Mouse (Mus musculus) mature B cell (primary cell): ENCODE results near the gene Rtn2.

Experiments used
- in situ Hi-C: fragments of 300-500 bp; cut with MboI; formaldehyde crosslinking; loops from 2 replicates; pipeline ENCODE4 v1.14.3; 2019

Gene Rtn2

DNA sequence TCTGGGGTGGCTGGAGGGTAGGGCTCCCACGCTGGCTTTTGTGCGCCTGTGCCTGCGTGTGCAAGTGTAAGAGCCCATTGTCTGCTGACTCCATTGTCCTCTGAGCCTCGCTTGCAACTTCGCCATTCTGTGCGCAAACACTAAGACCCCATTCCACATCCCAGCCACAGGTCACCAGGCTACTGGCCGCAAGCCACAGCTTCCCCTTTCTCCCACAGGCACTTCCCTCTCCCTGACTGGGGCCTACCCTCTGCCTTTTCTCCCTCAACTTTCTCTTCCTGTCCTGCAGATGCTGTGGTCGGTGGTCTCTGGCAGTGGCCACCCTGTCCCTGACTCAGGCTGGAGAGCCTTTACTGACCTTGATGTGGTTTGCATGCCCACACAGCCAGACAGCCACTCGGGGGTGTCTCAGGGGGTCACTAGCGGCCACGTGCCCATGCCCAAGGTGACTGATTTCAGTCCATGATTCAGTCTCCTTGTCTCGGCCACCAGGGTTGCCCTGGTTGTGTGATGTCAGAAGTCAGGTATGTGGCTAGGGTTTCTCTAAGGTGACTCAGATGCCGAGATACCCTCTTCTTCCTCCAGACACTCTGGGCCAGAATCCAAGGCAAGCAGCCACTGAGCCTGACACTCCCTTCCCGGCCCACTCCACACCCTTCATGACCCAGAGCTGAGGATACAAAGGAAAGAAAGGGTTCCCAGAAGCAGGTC lies 34.2 kb downstream of the Rtn2 start:
- in situ Hi-C loops, result no loop called here

GRCm38 (mm10) chr7:19318201-19318600 lies 35.8 kb downstream of the Rtn2 start:
- in situ Hi-C loops, result no loop called here

DNA sequence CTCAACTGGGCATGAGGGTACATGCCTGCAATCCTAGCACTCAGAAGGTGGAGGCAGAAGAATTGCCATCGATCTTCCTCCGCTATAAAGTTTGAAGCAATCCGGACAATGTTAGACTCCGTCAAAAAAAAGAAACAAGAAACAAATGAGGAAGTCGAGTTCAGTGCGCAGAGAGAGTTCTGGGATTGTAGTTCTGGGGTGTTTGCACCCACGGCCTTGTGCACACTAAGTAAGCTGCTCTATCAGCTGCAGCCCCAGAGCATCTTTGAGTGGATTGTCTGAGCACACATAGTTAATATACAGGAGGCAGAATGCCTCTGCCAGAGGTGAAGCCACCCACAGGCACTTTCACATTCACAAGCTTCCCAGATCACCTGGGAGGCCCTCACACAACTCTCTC lies 36.3 kb downstream of the Rtn2 start:
- in situ Hi-C loops, result no loop called here

DNA sequence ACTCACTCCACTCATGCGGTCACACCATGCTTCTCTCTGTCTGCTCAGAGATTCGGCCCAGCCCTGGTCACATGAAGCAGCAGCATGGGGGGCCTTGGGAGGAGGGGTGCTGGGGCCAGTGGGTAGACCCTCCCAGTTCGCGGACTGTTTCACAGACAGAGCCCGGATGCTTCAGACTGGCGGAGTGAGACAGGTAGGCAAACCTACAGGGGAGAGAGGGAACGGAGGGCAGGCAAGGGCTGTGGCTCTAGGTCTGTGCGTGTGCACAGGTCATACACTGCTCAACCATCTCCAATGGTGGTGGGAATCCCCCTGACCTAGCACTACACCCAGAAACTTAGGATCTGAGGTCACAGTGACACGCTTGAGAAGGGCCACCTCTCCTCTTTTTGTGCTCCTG lies 37.0 kb downstream of the Rtn2 start:
- in situ Hi-C loops, result no loop called here

DNA sequence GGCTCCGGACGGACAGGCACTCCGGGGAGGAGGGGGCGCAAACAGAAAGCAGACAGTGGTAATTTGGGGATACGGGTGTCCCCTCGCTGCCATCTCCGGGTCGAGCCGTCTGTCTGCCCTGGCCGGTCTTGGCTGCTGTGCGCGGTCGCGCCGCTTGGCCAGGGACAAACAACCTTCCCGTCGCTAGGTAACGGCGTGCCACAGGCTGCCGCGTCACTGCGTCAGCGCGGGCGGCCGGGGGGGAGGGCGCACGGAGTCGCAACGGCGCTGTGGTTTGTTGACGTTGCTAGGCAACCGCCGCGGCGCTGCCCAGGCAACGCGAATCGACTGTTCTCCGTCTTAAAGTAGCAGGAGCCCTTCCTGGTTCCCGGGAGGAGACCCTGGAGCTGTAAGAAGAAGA lies 37.5 kb downstream of the Rtn2 start:
- in situ Hi-C loops, result no loop called here

DNA sequence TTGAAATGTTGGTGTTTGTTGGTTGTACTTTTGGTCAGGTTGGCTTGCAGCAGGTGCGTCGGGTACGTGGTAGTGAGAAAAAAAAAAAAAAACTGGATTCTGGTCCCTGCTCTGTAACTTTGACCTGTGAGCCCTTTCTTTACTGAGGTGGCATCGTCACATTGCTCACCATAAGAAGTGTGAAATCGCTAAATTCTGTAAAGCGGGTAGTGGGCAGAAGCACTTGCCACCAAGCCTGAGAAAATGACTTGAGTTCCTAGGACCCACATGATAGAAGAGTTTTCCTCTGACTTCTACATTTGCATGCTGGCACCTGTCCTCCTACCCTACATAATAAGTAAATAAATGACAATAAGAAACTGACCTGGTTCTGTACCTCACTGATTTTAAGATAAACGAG lies 38.2 kb downstream of the Rtn2 start:
- in situ Hi-C loops, result no loop called here

GRCm38 (mm10) chr7:19321464-19321863 lies 39.0 kb downstream of the Rtn2 start:
- in situ Hi-C loops, result no loop called here

GRCm38 (mm10) chr7:19322489-19322888 lies 40.1 kb downstream of the Rtn2 start:
- in situ Hi-C loops, result no loop called here

GRCm38 (mm10) chr7:19324221-19324620 lies 41.8 kb downstream of the Rtn2 start:
- in situ Hi-C loops, result no loop called here

GRCm38 (mm10) chr7:19325262-19326199 lies 43.1 kb downstream of the Rtn2 start:
- in situ Hi-C loops, result no loop called here

- in situ Hi-C loops, result no loop called here
These were observed 43.9 kb downstream of the Rtn2 start for GRCm38 (mm10) chr7:19326359-19326758.

DNA sequence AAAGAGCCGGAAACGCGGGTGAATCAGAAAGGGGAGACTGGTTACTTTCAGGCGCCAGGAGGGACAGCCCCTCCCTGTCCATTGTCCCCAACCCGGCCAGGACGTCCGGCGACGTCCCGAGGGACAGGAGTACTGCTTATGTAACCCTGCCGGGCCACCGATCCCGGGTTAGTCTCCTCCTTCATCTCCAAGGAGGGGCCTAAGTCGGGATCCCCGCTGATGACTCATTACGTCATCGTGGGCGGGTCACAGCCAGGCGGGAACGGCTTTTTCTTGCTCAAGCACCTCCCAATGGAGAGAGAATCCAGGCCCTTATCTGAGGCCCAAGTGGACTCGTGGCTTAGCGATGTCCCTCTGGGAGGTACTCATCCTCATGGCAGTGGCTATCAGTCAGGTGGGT lies 44.7 kb downstream of the Rtn2 start:
- in situ Hi-C loops, result no loop called here

DNA sequence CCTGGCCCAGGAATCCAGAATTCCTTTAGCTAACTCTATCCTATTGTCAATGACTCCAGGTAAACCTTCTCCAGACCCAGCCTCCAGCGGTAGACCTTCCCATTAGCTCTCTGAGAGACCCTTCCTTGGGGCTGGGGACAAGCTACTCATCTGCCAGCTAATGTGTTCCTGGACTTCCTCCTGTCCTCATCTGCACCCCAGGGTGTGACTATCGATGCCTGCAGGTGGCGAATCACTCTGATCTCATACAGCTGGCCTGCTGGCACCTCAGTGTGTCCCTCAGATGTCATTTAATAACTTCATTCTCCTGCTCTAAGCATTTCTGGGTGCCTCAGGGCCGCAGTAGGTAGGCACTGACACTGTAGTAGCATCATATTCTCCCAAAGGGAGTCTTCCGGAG lies 45.4 kb downstream of the Rtn2 start:
- in situ Hi-C loops, result no loop called here

DNA sequence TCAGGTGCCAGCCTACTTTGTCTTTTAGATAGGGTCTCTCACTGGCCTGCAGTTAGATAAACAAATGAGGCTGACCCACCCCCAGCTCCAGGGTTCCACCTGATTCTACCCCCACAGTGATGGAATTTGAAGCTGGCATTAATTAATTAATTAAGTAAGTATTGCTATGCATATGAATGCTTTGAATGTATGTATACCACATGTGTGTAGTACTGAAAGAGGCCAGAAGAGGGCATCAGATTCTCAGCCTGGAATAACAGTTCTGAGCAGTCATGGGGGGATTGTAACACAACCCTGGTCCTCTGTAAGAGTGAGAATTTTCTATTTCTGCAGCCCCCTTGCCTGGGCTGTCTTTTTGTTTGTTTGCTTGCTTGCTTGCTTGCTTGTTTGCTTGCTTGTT lies 46.0 kb downstream of the Rtn2 start:
- in situ Hi-C loops, result no loop called here

- in situ Hi-C loops, result no loop called here
These were observed 49.5 kb downstream of the Rtn2 start for GRCm38 (mm10) chr7:19331910-19332309.

DNA sequence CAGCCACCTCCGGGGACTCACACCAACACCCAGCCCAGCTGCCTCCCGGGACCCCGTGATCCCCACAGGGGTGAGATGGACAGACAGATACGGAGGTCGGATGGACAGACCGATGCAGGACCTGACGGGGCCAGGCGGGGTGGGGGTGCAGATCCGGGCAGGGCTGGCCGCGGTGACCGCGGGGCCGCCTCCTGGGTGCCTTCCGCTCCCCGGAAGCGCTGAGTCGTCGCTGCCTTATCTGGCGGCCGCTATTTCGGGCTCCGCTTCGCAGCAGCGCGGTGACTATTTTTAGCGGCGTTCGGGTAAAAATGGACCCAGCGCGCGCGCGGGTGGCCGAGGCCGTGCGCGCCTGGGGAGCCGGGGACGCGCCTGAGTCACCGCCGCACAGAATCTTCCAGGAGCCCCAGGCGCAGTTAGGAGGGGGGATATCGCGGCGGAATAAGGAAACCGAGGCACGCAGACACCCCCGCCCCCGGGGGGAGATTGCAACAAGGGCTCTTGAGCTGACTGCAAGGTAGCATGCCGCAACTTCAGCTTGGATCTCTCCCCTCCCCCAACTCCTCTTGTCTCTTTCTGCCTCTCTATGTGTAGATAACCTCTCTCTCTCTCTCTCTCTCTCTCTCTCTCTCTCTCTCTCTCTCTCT lies 50.4 kb downstream of the Rtn2 start:
- in situ Hi-C loops, result no loop called here

DNA sequence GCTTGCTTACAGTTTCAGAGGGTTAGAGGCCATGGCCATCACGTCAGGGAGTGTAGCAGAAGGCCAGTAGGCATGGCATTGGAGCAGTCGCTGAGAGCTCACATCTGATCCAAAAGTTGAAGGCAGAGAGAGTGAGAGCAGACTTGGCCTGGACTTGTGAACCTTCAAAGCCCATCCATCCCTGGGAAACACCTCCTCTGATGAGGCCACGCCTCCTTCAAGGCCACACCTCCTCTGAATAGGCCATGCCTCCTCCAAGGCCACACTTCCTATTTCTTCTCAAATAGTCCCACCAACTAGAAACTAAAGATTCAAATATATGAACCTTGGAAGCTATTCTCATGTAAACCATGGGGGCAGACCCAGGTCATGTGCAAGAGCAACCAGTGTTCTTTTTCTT lies 53.2 kb downstream of the Rtn2 start:
- in situ Hi-C loops, result no loop called here

- in situ Hi-C loops, result no loop called here
These were observed 54.7 kb downstream of the Rtn2 start for GRCm38 (mm10) chr7:19337122-19337521.

DNA sequence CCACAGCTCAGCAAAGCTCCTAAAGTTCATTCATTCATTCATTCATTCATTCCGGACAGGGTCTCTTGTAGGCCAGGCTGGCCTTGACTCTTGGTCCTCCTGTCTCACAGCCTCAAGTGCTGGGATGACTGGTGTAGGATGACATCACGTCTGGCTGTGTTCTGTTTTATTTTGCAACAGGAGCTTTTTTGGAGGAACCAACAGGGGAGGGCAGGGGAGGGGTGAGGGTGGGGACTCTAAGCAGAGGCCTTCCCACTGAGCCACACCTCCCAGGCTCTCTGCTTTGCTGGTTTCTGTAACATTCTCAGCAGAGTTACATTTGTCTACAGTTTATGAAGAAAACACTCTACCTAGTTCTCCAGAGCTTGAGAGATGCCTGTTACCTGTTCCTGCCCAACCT lies 55.6 kb downstream of the Rtn2 start:
- in situ Hi-C loops, result no loop called here

- in situ Hi-C loops, result no loop called here
These were observed 56.2 kb downstream of the Rtn2 start for GRCm38 (mm10) chr7:19338596-19338995.

GRCm38 (mm10) chr7:19341250-19341649 lies 58.8 kb downstream of the Rtn2 start:
- in situ Hi-C loops, result loop anchor here (5.0 kb wide), 1 partner anchor 34 kb away; no protein-coding TSS in a partner anchor

DNA sequence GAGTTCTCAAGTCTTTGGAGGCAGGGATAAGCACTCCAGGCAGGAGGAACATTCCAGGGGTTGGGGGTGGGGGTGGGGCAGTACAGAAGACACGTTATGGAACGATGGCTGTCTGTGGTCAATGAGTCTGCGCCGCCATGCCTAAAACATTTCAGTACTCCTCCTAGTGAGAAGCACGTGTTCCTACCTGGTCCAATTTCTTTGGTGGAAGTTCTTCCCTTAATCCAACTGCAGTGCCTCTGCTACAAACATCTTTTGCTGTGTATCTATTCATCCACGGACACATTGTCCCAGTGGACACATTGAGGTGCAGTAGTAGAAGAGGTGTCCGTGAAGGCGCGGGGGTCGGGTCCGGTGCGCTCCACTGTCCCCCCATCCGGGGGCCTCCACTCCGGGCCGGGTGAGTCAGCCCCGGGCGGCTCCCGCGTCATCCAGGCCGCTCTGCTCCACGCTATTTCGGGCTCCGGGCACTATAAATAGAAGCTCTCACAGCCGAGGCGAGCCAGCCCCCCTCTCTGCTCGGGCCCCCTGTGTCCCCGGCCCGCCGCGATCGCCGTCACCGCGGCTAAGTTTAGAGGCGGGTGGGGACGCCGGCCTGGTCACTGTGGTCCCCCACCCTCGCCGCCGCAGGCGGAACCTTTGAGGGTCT lies 59.5 kb downstream of the Rtn2 start:
- in situ Hi-C loops, result loop anchor here (5.0 kb wide), 1 partner anchor 35 kb away; no protein-coding TSS in a partner anchor
